Mouse (Mus musculus): ENCODE measurements around the gene Hspa12a. TPM values are rescaled to one million over a fixed set of nuclear protein-coding genes. Genes with fewer than 3 reads are reported as not detected.

Gene Hspa12a
- polyA plus RNA-seq, 1 experiment from 2014 or later, result 10.5 TPM

DNA sequence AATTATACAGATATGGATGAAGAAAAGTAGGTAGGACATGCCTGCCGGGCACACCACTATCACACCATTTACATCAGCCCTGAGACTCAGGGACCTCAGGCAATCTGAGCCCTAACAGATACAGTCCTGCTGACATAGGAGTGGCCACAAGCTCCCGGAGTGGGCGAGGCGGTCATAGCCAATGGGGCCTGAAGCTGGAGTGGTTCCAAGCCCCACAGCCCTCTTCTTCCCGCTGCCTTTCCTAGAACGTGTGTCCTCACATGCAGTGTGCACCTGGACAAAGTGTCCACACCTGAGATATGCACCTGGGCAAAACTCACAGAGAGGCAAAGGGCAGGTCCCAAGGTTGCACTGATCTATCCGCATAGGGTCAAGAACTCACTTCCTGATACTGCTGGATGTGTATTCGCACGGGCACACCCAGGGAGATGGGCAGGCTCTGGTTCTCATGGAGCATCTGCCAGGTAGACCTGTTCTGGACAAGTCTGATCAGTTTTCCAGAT lies 195.9 kb downstream of the Hspa12a start:
- Histone ChIP-seq H3K27me3 (replicated peaks) (no peaks in the 10 kb centered on the region; the same call in 1 of the 2 replicates), H3K9ac (no peak overlapping the region), H3K4me1 (replicated peaks) (no peaks in the 10 kb centered on the region), H3K36me3 (no peaks in the 10 kb centered on the region), H3K4me2 (no peak overlapping the region), H3K27ac (ENCODE audit: poor library complexity, severe bottlenecking) (no peak overlapping the region), H3K4me3 (no peak overlapping the region), H3K9me3 (replicated peaks) (no peaks in the 10 kb centered on the region)
- no peak for ATAC-seq (ENCODE audit: insufficient number of reproducible peaks, low FRiP score)
- 85% methylated on average over 9 of the region's 9 CpGs for WGBS

Small RNA genes lying within 50 kb of the gene (microRNA-seq; reads per million reads assigned to microRNA genes)
- 3.5 reads per million, percentile 12 among the genes with 10 or more reads in this experiment for gene Mir3086

Other genes with a start within 250 kb of the Hspa12a start
- 0.31 and 0.52 TPM in 2 replicates for gene Pnliprp1, start 214.8 kb downstream of the Hspa12a start, polyA plus RNA-seq (2016; fragmentation: Nextera tagmentation; extraction: Ambion mirVana)
- gene Pnliprp2, start 183.9 kb downstream of the Hspa12a start, polyA plus RNA-seq (2016; fragmentation: Nextera tagmentation; extraction: Ambion mirVana), result 0.10 TPM in 1 of 2 replicates, not detected in the other
- not detected in 2 replicates for gene 1700019N19Rik, start 149.2 kb downstream of the Hspa12a start, polyA plus RNA-seq (2016; fragmentation: Nextera tagmentation; extraction: Ambion mirVana)
- gene Eno4, start 229 bp downstream of the Hspa12a start, polyA plus RNA-seq (2016; fragmentation: Nextera tagmentation; extraction: Ambion mirVana), result 0.10 and 0.27 TPM in 2 replicates
- gene Shtn1, start 132.4 kb upstream of the Hspa12a start, polyA plus RNA-seq (2016; fragmentation: Nextera tagmentation; extraction: Ambion mirVana), result 0.41 and 0.95 TPM in 2 replicates
- gene Vax1, start 226.4 kb upstream of the Hspa12a start, polyA plus RNA-seq (2016; fragmentation: Nextera tagmentation; extraction: Ambion mirVana), result not detected in 2 replicates

Data from heart, embryonic 12.5 days (tissue).